Mouse (Mus musculus): ENCODE measurements at regions not wholly inside any gene's neighbourhood (a gene's known extent, or its start where the extent isn't known, plus 50 kb on each side); places are given as distances from the start of the nearest gene placed in this dataset.

- no peak overlapping the region for H3K27ac ChIP-seq (ENCODE audit: low read depth)
- H3K9ac ChIP-seq (ENCODE audit: low read length) = no peak overlapping the region
- no peaks in the 10 kb centered on the region for H3K36me3 ChIP-seq (ENCODE audit: control insufficient read depth, insufficient read depth, low read length)
- no peak overlapping the region for H3K4me2 ChIP-seq (ENCODE audit: low read length)
- no peaks in the 10 kb centered on the region for H3K27me3 ChIP-seq (replicated peaks; ENCODE audit: control insufficient read depth, insufficient read depth, low read length)
- no peaks in the 10 kb centered on the region for H3K9me3 ChIP-seq (ENCODE audit: control insufficient read depth, low read length)
- ATAC-seq (replicated peaks; ENCODE audit: low FRiP score, low TSS enrichment, low read depth) = no peak
- H3K4me3 ChIP-seq (ENCODE audit: low read depth, low read length) = no peak overlapping the region
- DNase-seq (ENCODE audit: low spot score) = no peak
- WGBS = 72% methylated on average over 6 of the region's 6 CpGs
- peaks cover 4% of the 10 kb centered on the region; the same call in 1 of the 2 replicates for H3K4me1 ChIP-seq (replicated peaks; ENCODE audit: control insufficient read depth, insufficient read depth, low read length)
These were observed 130.1 kb upstream of the C9orf72 start for GRCm38 (mm10) chr4:35356051-35356450.

GRCm38 (mm10) chr4:35354046-35354445 lies 128.1 kb upstream of the C9orf72 start:
- H3K4me1 ChIP-seq (replicated peaks; ENCODE audit: control insufficient read depth, insufficient read depth, low read length) = peaks cover 4% of the 10 kb centered on the region; the same call in 1 of the 2 replicates
- no peak overlapping the region for H3K9ac ChIP-seq (ENCODE audit: low read length)
- no peak overlapping the region for H3K27ac ChIP-seq (ENCODE audit: low read depth)
- WGBS = 33% methylated on average over 14 of the region's 14 CpGs
- no peak overlapping the region for H3K4me3 ChIP-seq (ENCODE audit: low read depth, low read length)
- no peaks in the 10 kb centered on the region for H3K27me3 ChIP-seq (replicated peaks; ENCODE audit: control insufficient read depth, insufficient read depth, low read length)
- peak; percentile 58 for DNase-seq (ENCODE audit: low spot score)
- ATAC-seq (replicated peaks; ENCODE audit: low FRiP score, low TSS enrichment, low read depth) = peak; percentile 81; the same call in 1 of the 2 replicates
- H3K36me3 ChIP-seq (ENCODE audit: control insufficient read depth, insufficient read depth, low read length) = no peaks in the 10 kb centered on the region
- H3K9me3 ChIP-seq (ENCODE audit: control insufficient read depth, low read length) = no peaks in the 10 kb centered on the region
- H3K4me2 ChIP-seq (ENCODE audit: low read length) = 0 out of 2 replicates have a peak overlapping the region, but pooled peaks have one; percentile 4

GRCm38 (mm10) chr4:35352606-35353005 lies 126.6 kb upstream of the C9orf72 start:
- no peak overlapping the region for H3K27ac ChIP-seq (ENCODE audit: low read depth)
- H3K4me3 ChIP-seq (ENCODE audit: low read depth, low read length) = no peak overlapping the region
- H3K9ac ChIP-seq (ENCODE audit: low read length) = no peak overlapping the region

GRCm38 (mm10) chr4:35350465-35350864 lies 124.5 kb upstream of the C9orf72 start:
- Histone ChIP-seq H3K4me3 (ENCODE audit: low read depth, low read length) (no peak overlapping the region), H3K27me3 (replicated peaks; ENCODE audit: control insufficient read depth, insufficient read depth, low read length) (no peaks in the 10 kb centered on the region), H3K36me3 (ENCODE audit: control insufficient read depth, insufficient read depth, low read length) (no peaks in the 10 kb centered on the region), H3K9ac (ENCODE audit: low read length) (no peak overlapping the region), H3K4me2 (ENCODE audit: low read length) (no peak overlapping the region), H3K9me3 (ENCODE audit: control insufficient read depth, low read length) (no peaks in the 10 kb centered on the region), H3K27ac (ENCODE audit: low read depth) (no peak overlapping the region), H3K4me1 (replicated peaks; ENCODE audit: control insufficient read depth, insufficient read depth, low read length) (peaks cover 4% of the 10 kb centered on the region; the same call in 1 of the 2 replicates)
- 75% methylated on average over 3 of the region's 3 CpGs for WGBS
- no peak for DNase-seq (ENCODE audit: low spot score)
- ATAC-seq (replicated peaks; ENCODE audit: low FRiP score, low TSS enrichment, low read depth) = no peak

More at GRCm38 (mm10) chr4:35352606-35353005, 126.6 kb upstream of the C9orf72 start:
- ATAC-seq (replicated peaks; ENCODE audit: low FRiP score, low TSS enrichment, low read depth) (no peak), DNase-seq (ENCODE audit: low spot score) (no peak)
- H3K4me1 ChIP-seq (replicated peaks; ENCODE audit: control insufficient read depth, insufficient read depth, low read length) = peaks cover 4% of the 10 kb centered on the region; the same call in 1 of the 2 replicates
- H3K36me3 ChIP-seq (ENCODE audit: control insufficient read depth, insufficient read depth, low read length) = no peaks in the 10 kb centered on the region
- H3K27me3 ChIP-seq (replicated peaks; ENCODE audit: control insufficient read depth, insufficient read depth, low read length) = no peaks in the 10 kb centered on the region
- 41% methylated on average over 1 of the region's 1 CpGs for WGBS
- H3K9me3 ChIP-seq (ENCODE audit: control insufficient read depth, low read length) = no peaks in the 10 kb centered on the region
- no peak overlapping the region for H3K4me2 ChIP-seq (ENCODE audit: low read length)

- H3K9ac ChIP-seq (ENCODE audit: low read length) = no peak overlapping the region
- DNase-seq (ENCODE audit: low spot score) (no peak), ATAC-seq (replicated peaks; ENCODE audit: low FRiP score, low TSS enrichment, low read depth) (no peak)
- H3K4me1 ChIP-seq (replicated peaks; ENCODE audit: control insufficient read depth, insufficient read depth, low read length) = no peaks in the 10 kb centered on the region
- no peak overlapping the region for H3K27ac ChIP-seq (ENCODE audit: low read depth)
- no peak overlapping the region for H3K4me2 ChIP-seq (ENCODE audit: low read length)
- no peaks in the 10 kb centered on the region for H3K36me3 ChIP-seq (ENCODE audit: control insufficient read depth, insufficient read depth, low read length)
- WGBS = 90% methylated on average over 3 of the region's 3 CpGs
- H3K9me3 ChIP-seq (ENCODE audit: control insufficient read depth, low read length) = no peaks in the 10 kb centered on the region
- no peaks in the 10 kb centered on the region for H3K27me3 ChIP-seq (replicated peaks; ENCODE audit: control insufficient read depth, insufficient read depth, low read length)
- no peak overlapping the region for H3K4me3 ChIP-seq (ENCODE audit: low read depth, low read length)
These were observed 121.6 kb upstream of the C9orf72 start for GRCm38 (mm10) chr4:35347609-35348008.

- DNase-seq (ENCODE audit: low spot score) (no peak), ATAC-seq (replicated peaks; ENCODE audit: low FRiP score, low TSS enrichment, low read depth) (no peak)
- 72% methylated on average over 1 of the region's 1 CpGs for WGBS
- H3K9me3 ChIP-seq (ENCODE audit: control insufficient read depth, low read length) = 0 out of 2 replicates have a peak, but pooled peaks cover 4% of the 10 kb centered on the region
- no peaks in the 10 kb centered on the region for H3K36me3 ChIP-seq (ENCODE audit: control insufficient read depth, insufficient read depth, low read length)
- H3K4me1 ChIP-seq (replicated peaks; ENCODE audit: control insufficient read depth, insufficient read depth, low read length) = no peaks in the 10 kb centered on the region
- H3K4me3 ChIP-seq (ENCODE audit: low read depth, low read length) = no peak overlapping the region
- no peak overlapping the region for H3K9ac ChIP-seq (ENCODE audit: low read length)
- H3K27me3 ChIP-seq (replicated peaks; ENCODE audit: control insufficient read depth, insufficient read depth, low read length) = no peaks in the 10 kb centered on the region
- no peak overlapping the region for H3K4me2 ChIP-seq (ENCODE audit: low read length)
- H3K27ac ChIP-seq (ENCODE audit: low read depth) = no peak overlapping the region
These were observed 117.8 kb upstream of the C9orf72 start for GRCm38 (mm10) chr4:35343751-35344150.

- no peaks in the 10 kb centered on the region for H3K27me3 ChIP-seq (replicated peaks; ENCODE audit: control insufficient read depth, insufficient read depth, low read length)
- no peaks in the 10 kb centered on the region for H3K4me1 ChIP-seq (replicated peaks; ENCODE audit: control insufficient read depth, insufficient read depth, low read length)
- DNase-seq (ENCODE audit: low spot score) (no peak), ATAC-seq (replicated peaks; ENCODE audit: low FRiP score, low TSS enrichment, low read depth) (no peak)
- 94% methylated on average over 1 of the region's 1 CpGs for WGBS
- H3K9me3 ChIP-seq (ENCODE audit: control insufficient read depth, low read length) = no peaks in the 10 kb centered on the region
- no peaks in the 10 kb centered on the region for H3K36me3 ChIP-seq (ENCODE audit: control insufficient read depth, insufficient read depth, low read length)
- no peak overlapping the region for H3K9ac ChIP-seq (ENCODE audit: low read length)
- H3K4me2 ChIP-seq (ENCODE audit: low read length) = no peak overlapping the region
- H3K4me3 ChIP-seq (ENCODE audit: low read depth, low read length) = no peak overlapping the region
- no peak overlapping the region for H3K27ac ChIP-seq (ENCODE audit: low read depth)
These were observed 105.2 kb upstream of the C9orf72 start for GRCm38 (mm10) chr4:35331161-35331560.

- Histone ChIP-seq H3K4me2 (ENCODE audit: low read length) (no peak overlapping the region), H3K4me1 (replicated peaks; ENCODE audit: control insufficient read depth, insufficient read depth, low read length) (no peaks in the 10 kb centered on the region), H3K9me3 (ENCODE audit: control insufficient read depth, low read length) (no peaks in the 10 kb centered on the region), H3K9ac (ENCODE audit: low read length) (no peak overlapping the region), H3K36me3 (ENCODE audit: control insufficient read depth, insufficient read depth, low read length) (no peaks in the 10 kb centered on the region), H3K27ac (ENCODE audit: low read depth) (no peak overlapping the region), H3K4me3 (ENCODE audit: low read depth, low read length) (no peak overlapping the region), H3K27me3 (replicated peaks; ENCODE audit: control insufficient read depth, insufficient read depth, low read length) (no peaks in the 10 kb centered on the region)
- ATAC-seq (replicated peaks; ENCODE audit: low FRiP score, low TSS enrichment, low read depth) = no peak
- no peak for DNase-seq (ENCODE audit: low spot score)
These were observed 99.3 kb upstream of the C9orf72 start for GRCm38 (mm10) chr4:35325300-35325699.

GRCm38 (mm10) chr4:35322432-35323173 lies 96.6 kb upstream of the C9orf72 start:
- ATAC-seq (replicated peaks; ENCODE audit: low FRiP score, low TSS enrichment, low read depth) (no peak), DNase-seq (ENCODE audit: low spot score) (no peak)
- 81% methylated on average over 2 of the region's 2 CpGs for WGBS
- Histone ChIP-seq H3K9me3 (ENCODE audit: control insufficient read depth, low read length) (no peaks in the 10 kb centered on the region), H3K4me1 (replicated peaks; ENCODE audit: control insufficient read depth, insufficient read depth, low read length) (no peaks in the 10 kb centered on the region), H3K27me3 (replicated peaks; ENCODE audit: control insufficient read depth, insufficient read depth, low read length) (no peaks in the 10 kb centered on the region), H3K4me3 (ENCODE audit: low read depth, low read length) (no peak overlapping the region), H3K27ac (ENCODE audit: low read depth) (no peak overlapping the region), H3K9ac (ENCODE audit: low read length) (no peak overlapping the region), H3K36me3 (ENCODE audit: control insufficient read depth, insufficient read depth, low read length) (no peaks in the 10 kb centered on the region), H3K4me2 (ENCODE audit: low read length) (no peak overlapping the region)
